Mouse (Mus musculus): ENCODE results near the gene Fam221a.

DNA sequence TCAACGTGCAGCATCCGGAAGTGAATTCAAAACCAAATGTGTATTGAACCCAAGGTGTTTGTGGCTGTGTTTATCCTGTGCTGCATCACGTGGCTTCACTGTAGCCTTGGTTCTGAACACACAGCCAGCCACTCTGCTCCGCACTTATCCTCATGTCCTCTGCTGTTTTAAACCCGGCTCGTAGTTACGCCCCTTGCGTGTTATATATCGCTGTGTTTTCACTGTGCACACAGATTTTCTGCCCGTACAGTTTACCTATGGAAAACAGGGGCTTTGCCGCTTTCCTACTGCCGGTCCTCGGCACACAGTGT lies 35.5 kb upstream of the Fam221a start:
- TF ChIP-seq GATA1 (IDR thresholded peaks at IDR 0.05; ENCODE audit: borderline replicate concordance, low read length) (no peak), FLI1 (IDR thresholded peaks at IDR 0.05; ENCODE audit: low read length) (no peak)

All from megakaryocyte, embryonic 14.5 days (primary cell).